Mouse (Mus musculus) heart, adult 2 months (tissue): Measurements from ENCODE around the gene Krtap26-1.

Experiments
- CTCF ChIP-seq: fragments of 200-600 bp; IDR thresholded peaks from 2 replicates; pipeline ENCODE4 v1.8.1; 2022; ENCODE audit warnings: antibody characterized with exemption, mild to moderate bottlenecking, moderate library complexity
- POLR2A ChIP-seq: fragments of 200-500 bp; IDR thresholded peaks from 2 replicates; pipeline ENCODE4 v1.6.1; 2011; ENCODE audit warnings: mild to moderate bottlenecking, low read depth, low read length, control low read depth; ENCODE audit not compliant: insufficient read depth

DNA sequence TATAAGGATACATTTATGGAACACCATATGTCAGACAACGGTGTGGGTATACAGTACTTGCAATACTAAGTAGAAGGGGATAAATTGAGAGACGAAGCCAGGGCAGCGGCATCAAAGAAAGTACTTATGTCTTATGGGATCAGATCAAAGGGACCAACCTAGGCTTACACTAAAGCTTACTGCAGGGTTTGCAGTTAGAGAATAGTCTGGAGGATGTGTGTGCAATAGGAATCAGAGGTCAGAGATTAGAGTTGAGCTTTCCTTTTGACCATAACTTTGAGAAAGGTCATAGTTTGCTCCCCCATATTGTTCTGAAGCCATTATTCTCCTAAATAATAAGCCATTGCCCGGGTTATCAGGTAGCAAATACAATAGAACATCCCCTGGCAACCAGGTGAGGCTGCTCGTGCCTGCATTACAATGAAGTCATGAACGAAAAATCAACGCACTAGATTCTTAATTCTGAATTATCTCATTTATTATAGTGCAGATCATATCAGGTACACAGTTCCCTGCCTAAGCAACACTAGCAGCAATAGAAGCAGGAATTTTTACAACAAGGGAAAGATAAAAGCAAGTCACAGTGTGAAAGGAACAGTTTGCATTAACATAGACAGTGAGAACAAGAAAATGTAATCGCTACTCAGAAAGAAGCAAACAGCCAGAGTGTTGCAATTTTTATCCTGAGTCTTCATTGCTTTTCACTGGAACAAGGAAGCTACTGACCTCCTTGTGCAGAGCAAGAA, 1.1 kb downstream of the Krtap26-1 start:
- TF ChIP-seq POLR2A (no peak), CTCF (no peak)
